Mouse (Mus musculus) urinary bladder, adult 2 months (tissue): ENCODE data around the gene Rsl24d1. TPM values are rescaled to one million over a fixed set of nuclear protein-coding genes. Genes with fewer than 3 reads are reported as not detected.

Source experiments
- polyA plus RNA-seq: library from polyadenylated mRNA; depleted of rRNA; stranded (reverse); fragments of >200 nt; gene quantifications from 2 replicates; pipeline ENCODE4 v1.2.3, GENCODE M21; 2012; rRNA removed

The Rsl24d1 gene
- polyA plus RNA-seq, 1 experiment: 56.0 TPM

Other genes starting within 250 kb of the Rsl24d1 start
- gene Pygo1, start 187.8 kb upstream of the Rsl24d1 start, polyA plus RNA-seq: 1.8 and 2.7 TPM in 2 replicates
- 1.3 TPM in 2 replicates for gene Dyx1c1, start 154.6 kb upstream of the Rsl24d1 start, polyA plus RNA-seq
- gene Gm44503, start 154.6 kb upstream of the Rsl24d1 start, polyA plus RNA-seq: 0.03 TPM in 2 replicates
- gene Ccpg1os, start 128.0 kb upstream of the Rsl24d1 start, polyA plus RNA-seq: 29.4 TPM in 2 replicates
- 25.9 and 49.0 TPM in 2 replicates for gene Ccpg1, start 128.0 kb upstream of the Rsl24d1 start, polyA plus RNA-seq
- gene Pigb, start 73.0 kb upstream of the Rsl24d1 start, polyA plus RNA-seq: 14.2 and 15.7 TPM in 2 replicates
- 7.4 and 17.7 TPM in 2 replicates for gene Rab27a, start 68.6 kb upstream of the Rsl24d1 start, polyA plus RNA-seq
- gene Khdc3, start 11.6 kb upstream of the Rsl24d1 start, polyA plus RNA-seq: 0.09 and 0.15 TPM in 2 replicates
- not detected in 2 replicates for gene Gm20509, start 11.0 kb upstream of the Rsl24d1 start, polyA plus RNA-seq